Mouse (Mus musculus): ENCODE measurements around the gene Hist1h3a.

The Hist1h3a gene

DNA sequence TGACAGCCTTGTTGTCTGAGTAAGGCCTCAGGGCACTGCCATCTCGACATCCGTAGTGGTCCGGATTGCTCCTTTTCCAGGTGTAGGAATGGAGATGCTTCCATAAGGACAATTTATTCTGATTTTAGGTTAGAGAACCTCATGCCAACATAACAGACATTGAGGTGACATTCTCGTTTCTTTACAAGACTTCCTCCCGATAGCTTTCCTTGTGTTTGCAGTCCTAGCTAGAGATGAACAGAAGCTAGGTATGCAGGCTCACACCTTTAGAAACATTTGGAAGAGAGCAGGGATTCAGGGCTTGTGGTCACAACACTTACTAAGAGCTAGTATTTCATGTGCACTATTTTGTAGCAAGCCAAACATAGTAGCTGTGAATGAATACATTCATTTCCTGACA is 19.0 kb downstream of the Hist1h3a start:
- DNase-seq (ENCODE audit: low spot score in 2 of 2), result peak in 1 of 2 experiments; percentile 44

DNA sequence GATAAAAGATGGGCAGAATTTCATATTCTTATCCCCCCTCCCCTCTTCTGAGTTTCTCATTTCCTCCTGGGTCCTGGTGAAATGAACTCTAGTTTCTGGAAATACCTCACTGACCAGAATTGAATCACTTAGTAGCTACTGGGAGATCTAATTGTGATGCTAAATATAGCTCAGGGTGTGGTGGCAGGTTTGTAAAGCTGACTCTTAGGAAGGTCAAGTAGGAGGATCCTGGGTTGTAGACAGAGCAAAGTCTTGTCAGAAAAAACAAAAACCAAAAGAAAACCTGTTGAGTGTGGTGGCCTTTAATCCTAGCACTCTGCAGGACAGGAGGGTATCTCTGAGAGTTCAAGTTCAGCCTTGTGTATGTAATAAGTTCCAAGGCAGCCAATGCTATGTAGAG is 20.2 kb downstream of the Hist1h3a start:
- DNase-seq (ENCODE audit: low spot score in 2 of 2), result peak in 1 of 2 experiments; percentile 30

DNA sequence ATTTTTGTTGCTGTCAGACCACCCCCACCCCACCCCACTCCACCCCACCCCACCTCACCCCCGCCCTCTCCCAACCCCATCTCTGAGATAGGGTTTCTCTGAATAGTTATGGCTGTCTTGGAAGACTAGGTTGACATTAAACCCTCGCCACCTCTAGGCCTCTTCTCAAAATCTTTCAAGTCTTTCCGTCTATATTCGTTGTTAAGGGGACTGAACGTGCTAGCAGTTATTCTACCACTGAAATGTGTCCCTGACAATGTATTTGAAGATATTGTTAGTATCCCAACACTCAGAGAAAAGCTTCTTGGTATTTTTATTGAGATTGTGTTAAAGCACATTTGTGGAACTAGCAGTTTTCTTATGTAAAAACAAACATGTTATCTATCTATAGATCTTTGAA is 21.3 kb downstream of the Hist1h3a start:
- DNase-seq (ENCODE audit: low spot score in 2 of 2), result peak in 1 of 2 experiments; percentile 56

DNA sequence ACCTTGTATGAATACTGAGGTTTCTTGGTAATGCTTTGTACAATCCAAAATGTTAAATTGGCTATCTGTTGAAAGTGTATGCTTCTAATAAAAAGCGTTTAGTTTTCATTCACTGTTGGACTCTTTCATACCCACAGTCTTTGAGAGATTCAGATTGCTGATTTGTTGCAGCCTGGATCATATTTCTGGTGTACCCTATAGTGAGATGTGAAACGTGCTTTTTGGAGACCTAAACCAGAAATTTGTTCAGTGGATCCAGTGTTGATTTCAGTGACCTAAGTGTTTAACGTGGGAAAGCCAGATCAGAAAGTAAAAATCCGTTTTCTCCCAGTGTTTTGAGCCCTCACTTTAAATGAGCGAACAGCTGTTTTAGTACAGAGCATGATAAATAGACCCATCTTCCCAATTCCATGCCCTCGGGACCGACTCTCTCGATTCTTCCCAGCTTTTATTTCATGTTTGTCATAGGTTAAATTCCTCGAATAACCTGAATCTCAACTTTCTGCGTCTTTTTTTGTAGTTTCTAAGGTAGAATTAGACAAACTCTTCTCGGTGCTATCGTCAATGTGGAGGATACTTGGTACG is 21.8 kb downstream of the Hist1h3a start:
- peak in 1 of 2 experiments; percentile 53 for DNase-seq (ENCODE audit: low spot score in 2 of 2)

DNA sequence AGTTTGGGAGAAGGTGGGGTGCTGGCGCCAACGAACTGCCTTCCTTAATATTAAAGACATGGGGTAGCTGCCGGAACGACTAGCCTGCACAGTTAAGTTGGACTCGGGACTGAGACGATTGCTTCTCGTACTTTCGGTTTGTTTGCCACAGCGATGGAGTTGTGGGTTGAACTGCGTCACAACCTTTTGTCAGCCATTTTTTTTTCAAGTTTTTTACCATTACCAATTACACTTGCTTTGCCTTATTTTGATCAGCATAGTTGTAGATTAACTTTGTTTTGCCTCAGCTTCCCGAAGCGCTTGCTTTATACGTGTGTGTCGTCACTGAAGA is 22.3 kb downstream of the Hist1h3a start:
- no peak for DNase-seq (ENCODE audit: low spot score in 2 of 2)

DNA sequence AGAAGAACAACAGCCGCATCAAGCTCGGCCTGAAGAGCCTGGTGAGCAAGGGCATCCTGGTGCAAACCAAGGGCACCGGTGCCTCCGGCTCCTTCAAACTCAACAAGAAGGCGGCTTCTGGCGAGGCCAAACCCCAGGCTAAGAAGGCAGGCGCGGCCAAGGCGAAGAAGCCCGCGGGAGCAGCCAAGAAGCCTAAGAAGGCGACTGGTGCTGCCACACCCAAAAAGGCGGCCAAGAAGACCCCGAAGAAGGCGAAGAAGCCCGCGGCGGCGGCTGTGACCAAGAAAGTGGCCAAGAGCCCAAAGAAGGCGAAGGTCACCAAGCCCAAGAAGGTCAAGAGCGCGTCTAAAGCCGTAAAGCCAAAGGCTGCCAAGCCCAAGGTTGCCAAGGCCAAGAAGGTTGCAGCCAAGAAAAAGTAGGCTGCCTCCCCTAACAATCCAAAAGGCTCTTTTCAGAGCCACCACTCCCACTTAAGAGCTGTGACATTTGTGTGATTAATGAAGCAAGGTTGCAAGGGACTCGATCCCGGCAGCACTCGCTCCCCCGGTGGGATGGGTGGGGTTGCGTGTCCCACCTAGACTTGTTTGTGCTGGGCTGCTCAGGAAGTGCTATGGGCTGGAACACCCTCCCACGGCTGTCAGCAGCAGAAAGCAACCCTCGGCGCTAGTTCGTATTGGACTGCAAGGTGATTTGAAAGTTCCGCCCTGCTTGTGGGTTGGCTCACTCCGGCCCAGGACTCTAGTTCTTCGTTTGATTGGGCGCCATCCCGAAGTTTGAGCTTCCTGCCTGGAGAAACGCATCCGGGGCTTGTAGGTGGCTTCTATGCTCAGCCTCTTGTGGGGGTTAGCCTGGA is 22.9 kb downstream of the Hist1h3a start:
- DNase-seq (ENCODE audit: low spot score in 2 of 2), result peak; percentile 90 to 97

DNA sequence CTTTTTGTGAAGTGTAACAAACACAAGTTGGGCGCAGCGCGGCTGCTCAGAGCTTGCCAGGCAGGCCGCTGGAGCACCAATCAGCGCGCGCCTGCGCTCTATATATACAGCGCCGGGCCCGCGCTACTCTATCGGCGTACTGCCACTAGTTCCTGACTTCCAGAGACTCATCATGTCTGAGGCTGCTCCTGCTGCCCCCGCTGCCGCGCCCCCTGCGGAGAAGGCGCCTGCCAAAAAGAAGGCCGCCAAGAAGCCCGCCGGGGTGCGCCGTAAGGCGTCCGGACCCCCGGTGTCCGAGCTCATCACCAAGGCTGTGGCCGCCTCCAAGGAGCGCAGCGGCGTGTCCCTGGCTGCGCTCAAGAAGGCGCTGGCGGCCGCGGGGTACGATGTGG is 23.5 kb downstream of the Hist1h3a start, which contains the start of gene Hist1h1c:
Hist1h1c (plus strand) TSS at position 132 of the 392 bp plus-strand sequence.
- DNase-seq (ENCODE audit: low spot score in 2 of 2), result peak; percentile 97 to 100

DNA sequence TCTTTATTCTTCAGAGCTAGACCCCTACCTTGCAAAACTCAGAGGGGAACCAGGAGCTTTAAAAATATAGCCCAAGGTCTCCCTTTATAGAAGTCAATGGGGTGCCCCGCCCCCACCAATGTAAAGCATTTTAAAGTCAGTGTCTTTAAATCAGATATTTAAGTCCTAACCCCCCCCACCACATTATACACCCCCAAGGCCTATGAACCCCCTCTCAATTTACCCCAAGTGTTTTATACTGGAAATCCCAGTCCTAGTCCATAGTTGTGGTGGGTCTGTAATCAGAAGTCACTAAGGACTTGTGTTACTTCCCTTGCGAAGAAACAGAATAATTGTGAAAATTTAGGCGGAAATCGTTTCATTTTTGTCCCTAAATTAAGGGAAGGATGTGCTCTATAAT is 24.1 kb downstream of the Hist1h3a start:
- peak; percentile 43 to 72 for DNase-seq (ENCODE audit: low spot score in 2 of 2)

DNA sequence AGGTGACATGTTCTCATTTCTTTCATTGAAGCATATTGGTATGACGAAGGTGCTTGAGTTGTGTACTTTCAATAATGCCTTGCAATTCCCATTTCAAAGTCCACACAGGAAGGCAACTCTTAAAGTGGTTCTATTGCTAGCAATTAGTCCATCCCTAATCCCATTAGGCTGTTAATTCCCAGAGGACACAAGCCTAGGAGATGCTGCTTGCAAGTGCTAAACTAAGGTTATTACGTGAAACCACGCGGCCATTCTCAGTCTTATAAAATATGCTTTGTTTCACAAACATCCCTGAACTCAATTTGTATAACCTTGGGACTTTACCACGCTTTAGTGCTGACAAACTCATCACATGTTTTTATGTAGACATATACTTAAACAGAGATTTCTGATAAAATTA is 25.1 kb downstream of the Hist1h3a start:
- DNase-seq (ENCODE audit: low spot score in 2 of 2), result peak in 1 of 2 experiments; percentile 52

DNA sequence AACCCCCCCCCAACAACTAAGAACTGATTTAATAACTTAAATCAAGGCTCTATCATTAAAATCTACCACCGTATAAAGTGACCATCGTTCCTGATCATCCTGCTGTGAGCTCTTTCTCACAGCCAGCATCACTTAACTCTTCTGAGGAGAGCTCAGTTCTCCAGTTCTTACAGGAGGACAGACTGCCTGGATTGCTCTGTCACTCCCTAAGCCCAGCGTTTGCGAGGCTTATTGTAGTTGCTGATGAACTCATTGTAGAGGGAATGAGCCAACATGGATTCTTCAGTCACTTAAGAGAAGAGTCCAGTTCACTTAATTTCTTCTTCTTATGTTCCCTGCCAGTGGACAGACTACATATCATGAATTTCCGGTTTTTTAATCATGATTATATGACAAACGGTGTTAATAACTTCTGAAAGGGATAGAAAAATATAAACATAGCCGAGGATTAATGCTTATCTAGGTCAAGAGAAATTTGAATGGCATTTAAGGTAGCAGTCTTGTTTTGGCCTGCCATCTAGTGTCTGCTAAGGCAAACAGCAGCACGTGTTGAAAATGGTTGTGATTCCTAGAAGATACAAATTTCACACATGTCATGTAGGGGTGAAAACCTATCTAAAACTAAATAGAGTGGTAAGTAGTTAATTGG is 29.9 kb downstream of the Hist1h3a start:
- peak in 1 of 2 experiments; percentile 59 for DNase-seq (ENCODE audit: low spot score in 2 of 2)

DNA sequence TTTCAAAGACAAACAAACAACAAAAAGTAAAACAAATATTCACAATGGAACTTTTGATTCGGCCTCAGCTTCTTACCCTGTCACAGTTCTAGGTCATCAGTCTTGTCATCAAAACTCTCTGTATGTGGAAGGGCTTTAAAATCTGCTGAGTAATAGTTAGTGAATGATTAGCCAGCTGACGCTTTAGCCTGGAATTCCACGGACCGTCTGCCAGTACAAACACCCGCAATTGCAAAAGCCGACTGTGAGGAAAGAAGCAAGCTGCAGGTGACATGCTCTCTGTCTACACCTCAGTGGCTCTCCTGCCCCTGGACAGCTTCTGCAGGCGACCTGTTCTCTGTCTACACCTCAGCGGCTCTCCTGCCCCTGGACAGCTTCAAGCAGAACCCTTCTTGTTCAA is 31.7 kb downstream of the Hist1h3a start:
- peak in 1 of 2 experiments; percentile 49 for DNase-seq (ENCODE audit: low spot score in 2 of 2)

DNA sequence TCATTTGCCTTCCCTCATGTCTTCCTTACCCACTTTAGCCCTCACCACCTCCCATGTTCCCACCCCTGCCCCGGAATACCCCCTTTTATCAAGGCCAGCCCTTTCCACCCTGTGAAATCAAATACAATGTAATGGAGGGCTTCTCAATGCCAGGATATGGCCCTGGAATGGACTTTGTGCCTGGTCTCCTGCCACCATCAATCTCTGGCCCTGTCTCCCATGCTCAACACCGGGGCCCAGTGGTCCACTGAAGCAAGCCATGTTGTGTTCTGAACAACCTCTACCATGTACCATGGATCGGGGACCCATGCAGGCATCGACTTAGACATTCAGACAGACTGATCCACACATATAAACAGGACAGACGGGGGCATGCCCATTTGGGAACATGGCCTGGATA is 32.5 kb downstream of the Hist1h3a start:
- peak in 1 of 2 experiments; percentile 54 for DNase-seq (ENCODE audit: low spot score in 2 of 2)

DNA sequence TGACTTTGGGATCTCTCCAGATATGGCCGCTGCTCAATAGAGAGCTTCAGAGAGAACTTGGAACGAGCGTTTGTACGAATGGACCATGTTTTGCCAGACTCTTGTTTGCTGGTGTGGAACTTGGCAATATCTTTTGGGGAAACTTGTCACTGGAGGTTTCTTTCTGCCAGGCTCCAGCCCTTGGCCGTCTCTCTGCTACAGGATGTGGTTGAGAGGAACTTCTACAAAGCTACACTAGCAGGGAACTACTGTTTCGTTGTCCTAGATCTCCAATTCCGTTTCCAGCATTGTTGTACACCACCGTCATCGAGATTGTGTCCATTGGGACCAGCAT is 33.0 kb downstream of the Hist1h3a start:
- DNase-seq (ENCODE audit: low spot score in 2 of 2), result peak in 1 of 2 experiments; percentile 49

DNA sequence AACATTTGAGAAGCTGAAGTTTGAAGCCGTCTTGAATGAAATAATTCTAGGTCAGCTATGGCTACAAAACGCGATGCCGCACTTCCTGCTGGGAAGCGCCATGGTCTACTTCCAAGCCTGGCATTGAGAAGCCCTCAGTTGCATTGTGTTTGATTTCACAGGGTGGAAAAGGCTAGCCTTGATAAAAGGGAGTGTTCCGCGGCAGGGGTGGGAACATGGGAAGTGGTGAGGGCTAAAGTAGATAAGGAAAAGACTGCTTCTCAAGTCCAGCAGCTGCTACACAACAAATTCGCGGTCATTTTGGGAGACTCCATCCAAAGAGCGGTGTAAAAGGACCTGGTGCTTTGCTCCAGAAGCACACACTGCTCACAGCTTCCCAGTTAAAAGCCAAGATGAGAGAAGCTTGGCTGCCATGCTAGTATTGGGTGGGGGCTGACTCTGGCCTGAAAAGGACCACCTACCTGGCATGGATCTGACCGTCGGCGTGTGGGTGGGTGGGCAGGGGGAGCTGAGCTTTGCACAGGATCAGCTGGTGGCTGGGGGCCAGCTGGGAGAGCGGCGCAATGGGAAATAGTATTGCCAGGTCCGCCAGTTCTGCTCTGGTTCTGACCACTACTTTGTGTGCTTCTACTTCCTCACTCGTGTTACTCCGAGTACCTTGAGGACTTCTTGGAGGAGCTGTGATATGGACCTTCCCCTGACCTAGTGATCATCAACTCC is 33.6 kb downstream of the Hist1h3a start:
- peak in 1 of 2 experiments; percentile 57 for DNase-seq (ENCODE audit: low spot score in 2 of 2)

DNA sequence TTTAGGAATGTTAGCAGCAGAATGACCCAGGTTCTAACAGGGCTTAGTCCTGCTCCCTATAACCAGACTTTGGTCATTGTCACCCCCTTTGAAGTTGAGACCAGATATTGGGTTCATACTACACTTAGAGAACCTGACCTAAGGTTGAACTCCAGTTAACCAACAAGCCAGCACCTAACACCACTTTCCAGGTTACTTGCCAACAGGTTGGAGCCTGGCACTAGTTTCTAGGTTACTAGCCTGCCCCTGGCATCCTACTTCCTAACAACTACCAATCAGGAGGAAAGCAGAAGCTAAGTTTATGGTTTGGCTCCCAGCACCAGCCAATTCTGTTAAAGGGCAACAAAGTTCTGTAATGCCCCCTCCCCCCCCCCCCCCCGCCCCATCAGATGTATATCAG is 37.0 kb downstream of the Hist1h3a start:
- peak in 1 of 2 experiments; percentile 34 for DNase-seq (ENCODE audit: low spot score in 2 of 2)

DNA sequence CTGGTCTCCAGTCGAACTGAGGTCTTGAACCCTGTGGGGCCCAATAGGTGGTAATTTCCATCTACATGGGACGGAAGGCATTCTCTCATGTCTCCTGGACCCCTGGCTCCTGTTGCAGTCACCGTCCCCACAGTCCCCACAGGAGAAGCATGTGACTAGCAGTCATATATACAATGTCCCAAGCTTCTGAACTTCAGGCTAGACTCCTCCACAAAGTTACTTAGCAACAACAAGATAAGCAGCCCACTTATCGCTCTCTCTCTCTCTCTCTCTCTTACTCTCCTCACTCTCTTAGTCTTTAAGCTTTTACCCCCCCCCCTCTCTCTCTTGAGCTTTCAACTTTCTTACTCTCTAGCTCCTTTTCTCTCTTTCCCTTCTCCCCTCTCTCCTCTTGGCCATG is 37.9 kb downstream of the Hist1h3a start:
- no peak for DNase-seq (ENCODE audit: low spot score in 2 of 2)

DNA sequence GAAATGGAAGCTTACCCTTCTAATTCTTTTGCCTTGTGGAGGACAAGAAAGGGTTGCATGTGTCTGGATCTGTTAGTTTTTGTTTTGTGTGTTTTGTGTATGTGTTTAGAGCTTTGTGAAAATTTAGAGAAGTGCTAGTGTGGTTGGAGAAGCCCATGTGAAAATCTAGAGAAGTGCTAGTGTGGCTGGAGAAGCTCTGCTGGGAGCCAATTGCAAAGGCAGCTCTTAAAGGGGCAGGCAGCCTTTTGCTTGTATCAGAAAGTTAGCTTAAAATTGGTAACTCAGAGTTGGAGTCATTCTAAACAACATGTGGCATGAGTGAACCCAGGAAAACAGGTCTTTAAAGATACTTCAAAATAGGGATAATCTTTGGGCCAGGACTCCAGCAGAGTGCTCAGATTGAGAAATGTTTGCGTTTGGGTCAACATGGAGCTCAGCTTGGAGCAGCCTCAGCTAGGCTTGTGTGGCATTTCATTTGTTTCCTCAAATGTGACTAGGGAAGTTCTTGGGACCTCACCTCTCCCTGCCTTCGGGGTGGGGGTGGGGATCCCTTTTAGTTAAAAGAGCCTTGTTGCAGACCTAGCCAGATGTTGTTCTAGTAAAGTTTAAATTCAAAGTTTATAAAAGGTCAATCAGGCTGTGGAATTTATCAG is 44.5 kb downstream of the Hist1h3a start:
- peak in 1 of 2 experiments; percentile 40 for DNase-seq (ENCODE audit: low spot score in 2 of 2)

DNA sequence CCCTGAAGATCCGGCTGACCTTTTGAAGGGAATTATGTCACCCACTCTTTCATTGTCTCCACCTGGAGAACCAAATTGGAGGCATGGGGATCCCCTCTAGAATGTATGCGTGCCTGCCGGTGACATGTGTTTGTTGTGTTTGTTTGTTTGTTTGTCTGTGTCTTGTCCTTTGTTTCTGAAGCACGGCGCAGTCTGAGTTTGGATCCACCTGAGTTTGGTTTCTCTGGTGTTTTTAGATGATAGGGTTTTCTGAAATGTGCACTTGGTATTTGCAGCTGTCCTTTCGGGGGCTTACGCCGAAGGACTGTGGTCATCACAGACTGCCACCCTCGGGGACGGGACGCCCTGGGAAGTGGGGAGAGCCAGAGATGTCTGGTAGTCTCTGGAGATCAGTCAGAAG is 45.0 kb downstream of the Hist1h3a start:
- peak in 1 of 2 experiments; percentile 51 for DNase-seq (ENCODE audit: low spot score in 2 of 2)

DNA sequence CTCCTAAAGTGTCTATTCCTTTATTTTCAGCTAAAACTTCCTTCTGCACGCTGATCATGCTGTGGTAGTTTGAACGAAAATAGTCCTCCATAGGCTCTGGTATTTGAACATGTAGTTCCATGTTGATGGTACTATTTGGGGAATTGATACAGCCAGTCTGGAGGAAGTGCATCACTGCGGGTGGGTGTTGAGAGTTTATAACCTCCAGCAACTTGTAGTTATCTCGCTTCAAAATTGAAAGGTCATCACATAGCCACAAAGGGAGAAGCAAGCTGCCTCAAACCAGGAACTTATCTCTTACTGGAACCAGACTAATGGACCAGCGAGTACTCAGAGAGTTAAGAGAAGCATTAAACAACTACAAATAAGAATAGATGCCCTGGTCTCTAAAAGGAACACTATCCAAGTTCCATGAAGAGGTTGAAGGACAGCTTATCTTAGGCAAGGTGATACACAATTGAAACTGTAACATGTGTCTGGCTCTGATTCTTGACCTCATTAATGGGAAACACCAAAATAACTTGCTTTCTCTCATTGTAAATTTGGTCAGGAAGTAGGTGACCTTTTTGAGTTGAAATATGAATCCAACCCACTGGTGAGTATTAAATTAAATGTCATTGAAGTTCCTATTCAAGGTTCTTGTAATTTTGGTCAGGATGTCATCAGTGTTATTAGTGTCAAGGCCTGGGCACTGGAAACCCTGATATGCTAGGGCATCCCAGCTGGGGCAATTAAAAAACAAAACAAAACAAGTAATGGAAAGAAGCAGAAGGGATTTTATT is 45.7 kb downstream of the Hist1h3a start:
- DNase-seq (ENCODE audit: low spot score in 2 of 2), result peak in 1 of 2 experiments; percentile 16
